Mouse (Mus musculus): ENCODE measurements at regions not wholly inside any gene's neighbourhood (a gene's known extent, or its start where the extent isn't known, plus 50 kb on each side); places are given as distances from the start of the nearest gene placed in this dataset.

- peaks cover 43% of the 10 kb centered on the region for H3K27me3 ChIP-seq (ENCODE audit: insufficient read depth, low read length)
- peaks cover 37% of the 10 kb centered on the region for H3K4me1 ChIP-seq (replicated peaks; ENCODE audit: low read depth, low read length)
- no peaks in the 10 kb centered on the region for H3K36me3 ChIP-seq (ENCODE audit: insufficient read depth, low read length)
- 0 out of 2 replicates have a peak, but pooled peaks cover 3% of the 10 kb centered on the region for H3K9me3 ChIP-seq (ENCODE audit: low read length)
- no peak for TF ChIP-seq POU5F1 (IDR thresholded peaks at IDR 0.05; ENCODE audit: borderline replicate concordance, low read length)
- no peak for TF ChIP-seq CTCF (conservative IDR thresholded peaks at IDR 0.05; ENCODE audit: low read length)
- no peak for TF ChIP-seq NANOG (IDR thresholded peaks at IDR 0.05; ENCODE audit: borderline replicate concordance, low read length)
- peak overlapping the region; percentile 67 for H3K4me3 ChIP-seq (replicated peaks; ENCODE audit: low read length)
These were observed 80.5 kb downstream of the Cd83 start for GRCm38 (mm10) chr13:43865036-43865435.

GRCm38 (mm10) chr13:43875895-43876294, 91.3 kb downstream of the Cd83 start:
- Histone ChIP-seq H3K4me1 (replicated peaks; ENCODE audit: low read depth, low read length) (no peaks in the 10 kb centered on the region), H3K27me3 (ENCODE audit: insufficient read depth, low read length) (no peaks in the 10 kb centered on the region), H3K9me3 (ENCODE audit: low read length) (no peaks in the 10 kb centered on the region), H3K36me3 (ENCODE audit: insufficient read depth, low read length) (no peaks in the 10 kb centered on the region), H3K4me3 (replicated peaks; ENCODE audit: low read length) (no peak overlapping the region)
- TF ChIP-seq POU5F1 (IDR thresholded peaks at IDR 0.05; ENCODE audit: borderline replicate concordance, low read length) (no peak), CTCF (conservative IDR thresholded peaks at IDR 0.05; ENCODE audit: low read length) (peak; percentile 22; the same call in 1 of the 2 replicates)

- Histone ChIP-seq H3K27me3 (ENCODE audit: insufficient read depth, low read length) (peaks cover 7% of the 10 kb centered on the region; the same call in 1 of the 2 replicates), H3K4me1 (replicated peaks; ENCODE audit: low read depth, low read length) (peaks cover 13% of the 10 kb centered on the region), H3K4me3 (replicated peaks; ENCODE audit: low read length) (no peak overlapping the region), H3K36me3 (ENCODE audit: insufficient read depth, low read length) (no peaks in the 10 kb centered on the region), H3K9me3 (ENCODE audit: low read length) (peaks cover 8% of the 10 kb centered on the region; the same call in 1 of the 2 replicates)
- TF ChIP-seq POU5F1 (IDR thresholded peaks at IDR 0.05; ENCODE audit: borderline replicate concordance, low read length) (no peak), CTCF (conservative IDR thresholded peaks at IDR 0.05; ENCODE audit: low read length) (no peak), NANOG (IDR thresholded peaks at IDR 0.05; ENCODE audit: borderline replicate concordance, low read length) (no peak)
These were observed 102.7 kb downstream of the Cd83 start for GRCm38 (mm10) chr13:43887284-43887683.

GRCm38 (mm10) chr13:43891928-43892327, 107.4 kb downstream of the Cd83 start:
- no peaks in the 10 kb centered on the region for H3K36me3 ChIP-seq (ENCODE audit: insufficient read depth, low read length)
- peaks cover 8% of the 10 kb centered on the region; the same call in 1 of the 2 replicates for H3K9me3 ChIP-seq (ENCODE audit: low read length)
- H3K4me1 ChIP-seq (replicated peaks; ENCODE audit: low read depth, low read length): peaks cover 13% of the 10 kb centered on the region
- no peak overlapping the region for H3K4me3 ChIP-seq (replicated peaks; ENCODE audit: low read length)
- H3K27me3 ChIP-seq (ENCODE audit: insufficient read depth, low read length): peaks cover 8% of the 10 kb centered on the region; the same call in 1 of the 2 replicates
- TF ChIP-seq CTCF (conservative IDR thresholded peaks at IDR 0.05; ENCODE audit: low read length): no peak
- TF ChIP-seq NANOG (IDR thresholded peaks at IDR 0.05; ENCODE audit: borderline replicate concordance, low read length): no peak

- Histone ChIP-seq H3K9me3 (ENCODE audit: low read length) (no peaks in the 10 kb centered on the region), H3K4me1 (replicated peaks; ENCODE audit: low read depth, low read length) (peaks cover 8% of the 10 kb centered on the region), H3K27me3 (ENCODE audit: insufficient read depth, low read length) (peaks cover 8% of the 10 kb centered on the region; the same call in 1 of the 2 replicates), H3K4me3 (replicated peaks; ENCODE audit: low read length) (no peak overlapping the region), H3K36me3 (ENCODE audit: insufficient read depth, low read length) (no peaks in the 10 kb centered on the region)
- TF ChIP-seq POU5F1 (IDR thresholded peaks at IDR 0.05; ENCODE audit: borderline replicate concordance, low read length) (no peak), NANOG (IDR thresholded peaks at IDR 0.05; ENCODE audit: borderline replicate concordance, low read length) (no peak), CTCF (conservative IDR thresholded peaks at IDR 0.05; ENCODE audit: low read length) (no peak)
These were observed 111.4 kb downstream of the Cd83 start for GRCm38 (mm10) chr13:43895990-43896389.

- Histone ChIP-seq H3K4me3 (replicated peaks; ENCODE audit: low read length) (no peak overlapping the region), H3K4me1 (replicated peaks; ENCODE audit: low read depth, low read length) (no peaks in the 10 kb centered on the region), H3K27me3 (ENCODE audit: insufficient read depth, low read length) (peaks cover 6% of the 10 kb centered on the region; the same call in 1 of the 2 replicates), H3K36me3 (ENCODE audit: insufficient read depth, low read length) (no peaks in the 10 kb centered on the region), H3K9me3 (ENCODE audit: low read length) (no peaks in the 10 kb centered on the region)
- TF ChIP-seq CTCF (conservative IDR thresholded peaks at IDR 0.05; ENCODE audit: low read length) (no peak), NANOG (IDR thresholded peaks at IDR 0.05; ENCODE audit: borderline replicate concordance, low read length) (no peak), POU5F1 (IDR thresholded peaks at IDR 0.05; ENCODE audit: borderline replicate concordance, low read length) (no peak)
These were observed 112.5 kb downstream of the Cd83 start for GRCm38 (mm10) chr13:43897046-43897445.

GRCm38 (mm10) chr13:43898555-43899258, 114.1 kb downstream of the Cd83 start:
- no peaks in the 10 kb centered on the region for H3K9me3 ChIP-seq (ENCODE audit: low read length)
- H3K4me3 ChIP-seq (replicated peaks; ENCODE audit: low read length): no peak overlapping the region
- no peaks in the 10 kb centered on the region for H3K4me1 ChIP-seq (replicated peaks; ENCODE audit: low read depth, low read length)
- H3K36me3 ChIP-seq (ENCODE audit: insufficient read depth, low read length): no peaks in the 10 kb centered on the region
- no peaks in the 10 kb centered on the region for H3K27me3 ChIP-seq (ENCODE audit: insufficient read depth, low read length)
- TF ChIP-seq NANOG (IDR thresholded peaks at IDR 0.05; ENCODE audit: borderline replicate concordance, low read length) (no peak), POU5F1 (IDR thresholded peaks at IDR 0.05; ENCODE audit: borderline replicate concordance, low read length) (no peak), CTCF (conservative IDR thresholded peaks at IDR 0.05; ENCODE audit: low read length) (no peak)

GRCm38 (mm10) chr13:43900115-43900514, 115.5 kb downstream of the Cd83 start:
- no peaks in the 10 kb centered on the region for H3K27me3 ChIP-seq (ENCODE audit: insufficient read depth, low read length)
- no peak overlapping the region for H3K4me3 ChIP-seq (replicated peaks; ENCODE audit: low read length)
- TF ChIP-seq NANOG (IDR thresholded peaks at IDR 0.05; ENCODE audit: borderline replicate concordance, low read length) (no peak), CTCF (conservative IDR thresholded peaks at IDR 0.05; ENCODE audit: low read length) (no peak), POU5F1 (IDR thresholded peaks at IDR 0.05; ENCODE audit: borderline replicate concordance, low read length) (no peak)
- H3K4me1 ChIP-seq (replicated peaks; ENCODE audit: low read depth, low read length): no peaks in the 10 kb centered on the region
- no peaks in the 10 kb centered on the region for H3K36me3 ChIP-seq (ENCODE audit: insufficient read depth, low read length)
- H3K9me3 ChIP-seq (ENCODE audit: low read length): no peaks in the 10 kb centered on the region

Data from E14TG2a.4 (cell line).